Mouse (Mus musculus) c-Kit-positive CD71-negative TER-119-negative erythroid progenitor cells, embryonic 14.5 days (primary cell): ENCODE measurements at regions not wholly inside any gene's neighbourhood (a gene's known extent, or its start where the extent isn't known, plus 50 kb on each side); places are given as distances from the start of the nearest gene placed in this dataset.

Experiments
- DNase-seq: peaks from one replicate; pipeline ENCODE4 v3.0.0-alpha.2; 2013; ENCODE audit warnings: low read depth

GRCm38 (mm10) chr6:94900862-94901261 lies 200.9 kb upstream of the Lrig1 start:
- no peak for DNase-seq

GRCm38 (mm10) chr6:94898881-94899280 lies 198.9 kb upstream of the Lrig1 start:
- DNase-seq = no peak

- DNase-seq = no peak
Observed at GRCm38 (mm10) chr6:94890165-94890564, 190.2 kb upstream of the Lrig1 start.

GRCm38 (mm10) chr6:94889271-94889670 lies 189.3 kb upstream of the Lrig1 start:
- DNase-seq = no peak

- no peak for DNase-seq
Observed at GRCm38 (mm10) chr6:94881139-94881538, 181.2 kb upstream of the Lrig1 start.

- DNase-seq = no peak
Observed at GRCm38 (mm10) chr6:94875841-94876240, 175.9 kb upstream of the Lrig1 start.

GRCm38 (mm10) chr6:94875065-94875464 lies 175.1 kb upstream of the Lrig1 start:
- DNase-seq = no peak

- no peak for DNase-seq
Observed at GRCm38 (mm10) chr6:94874415-94874814, 174.5 kb upstream of the Lrig1 start.

- no peak for DNase-seq
Observed at GRCm38 (mm10) chr6:94867952-94868351, 168.0 kb upstream of the Lrig1 start.

GRCm38 (mm10) chr6:94865498-94865897 lies 165.5 kb upstream of the Lrig1 start:
- no peak for DNase-seq

GRCm38 (mm10) chr6:94858121-94858621 lies 158.2 kb upstream of the Lrig1 start:
- DNase-seq = peak; percentile 12

GRCm38 (mm10) chr6:94850121-94850520 lies 150.2 kb upstream of the Lrig1 start:
- no peak for DNase-seq

- no peak for DNase-seq
Observed at GRCm38 (mm10) chr6:94849533-94849932, 149.6 kb upstream of the Lrig1 start.

- DNase-seq = no peak
Observed at GRCm38 (mm10) chr6:94848437-94848836, 148.5 kb upstream of the Lrig1 start.

- DNase-seq = no peak
Observed at GRCm38 (mm10) chr6:94845821-94846220, 145.9 kb upstream of the Lrig1 start.

- no peak for DNase-seq
Observed at GRCm38 (mm10) chr6:94842856-94843255, 142.9 kb upstream of the Lrig1 start.

- no peak for DNase-seq
Observed at GRCm38 (mm10) chr6:94841881-94842280, 141.9 kb upstream of the Lrig1 start.

GRCm38 (mm10) chr6:94835742-94836141 lies 135.8 kb upstream of the Lrig1 start:
- DNase-seq = no peak

GRCm38 (mm10) chr6:94834551-94834950 lies 134.6 kb upstream of the Lrig1 start:
- DNase-seq = no peak

GRCm38 (mm10) chr6:94830801-94831200 lies 130.8 kb upstream of the Lrig1 start:
- DNase-seq = no peak

GRCm38 (mm10) chr6:94829246-94829645 lies 129.3 kb upstream of the Lrig1 start:
- DNase-seq = no peak

- DNase-seq = peak; percentile 67
Observed at GRCm38 (mm10) chr6:94826656-94827055, 126.7 kb upstream of the Lrig1 start.

- DNase-seq = no peak
Observed at GRCm38 (mm10) chr6:94818220-94818619, 118.3 kb upstream of the Lrig1 start.

- DNase-seq = no peak
Observed at GRCm38 (mm10) chr6:94816161-94816560, 116.2 kb upstream of the Lrig1 start.

- no peak for DNase-seq
Observed at GRCm38 (mm10) chr6:94814711-94815110, 114.8 kb upstream of the Lrig1 start.
